Mouse (Mus musculus) limb, embryonic 14.5 days (tissue): Measurements from ENCODE around the gene Slco2b1. TPM values are rescaled to one million over a fixed set of nuclear protein-coding genes. Genes with fewer than 3 reads are reported as not detected.

Experiments
- ATAC-seq: fragments of 200-750 bp; cut with Nextera tagmentation; 2 replicates; pipeline ENCODE4 v1.8.0; 2017; ENCODE audit warnings: low read depth, moderate number of reproducible peaks, moderate TSS enrichment; ENCODE audit not compliant: low FRiP score
- DNase-seq: peaks from one replicate; pipeline ENCODE4 v3.0.0-alpha.2; 2015; ENCODE audit warnings: low spot score
- H3K27ac ChIP-seq: fragments of 300-500 bp; sonication (generic); replicated peaks from 2 replicates; pipeline ENCODE4 v1.5.1; 2014; ENCODE audit warnings: low read depth, mild to moderate bottlenecking, low read length, moderate library complexity, mixed read lengths
- H3K27me3 ChIP-seq: fragments of 300-500 bp; sonication (generic); 2 replicates; pipeline ENCODE4 v1.6.1; 2014; ENCODE audit warnings: low read length, mixed read lengths; ENCODE audit not compliant: control insufficient read depth, insufficient read depth
- H3K36me3 ChIP-seq: fragments of 300-500 bp; sonication (generic); 2 replicates; pipeline ENCODE4 v1.6.1; 2014; ENCODE audit warnings: mild to moderate bottlenecking, low read length, moderate library complexity, mixed read lengths; ENCODE audit not compliant: control insufficient read depth, insufficient read depth
- H3K4me1 ChIP-seq: fragments of 300-500 bp; sonication (generic); 2 replicates; pipeline ENCODE4 v1.6.1; 2014; ENCODE audit warnings: antibody characterized with exemption, low read length, mixed read lengths; ENCODE audit not compliant: control insufficient read depth, insufficient read depth
- H3K4me2 ChIP-seq: fragments of 300-500 bp; sonication (generic); replicated peaks from 2 replicates; pipeline ENCODE4 v1.6.1; 2014; ENCODE audit warnings: low read depth, mild to moderate bottlenecking, low read length, moderate library complexity; ENCODE audit not compliant: severe bottlenecking
- H3K4me3 ChIP-seq: fragments of 300-500 bp; sonication (generic); replicated peaks from 2 replicates; pipeline ENCODE4 v1.5.1; 2014; ENCODE audit warnings: low read length
- H3K9ac ChIP-seq: fragments of 300-500 bp; sonication (generic); 2 replicates; pipeline ENCODE4 v1.6.1; 2014; ENCODE audit warnings: mild to moderate bottlenecking, low read depth, low read length, moderate library complexity; ENCODE audit not compliant: severe bottlenecking
- H3K9me3 ChIP-seq: fragments of 300-500 bp; sonication (generic); 2 replicates; pipeline ENCODE4 v1.6.1; 2016; ENCODE audit warnings: low read length; ENCODE audit not compliant: control insufficient read depth
- POLR2A ChIP-seq: fragments of 200-500 bp; IDR thresholded peaks from 2 replicates; pipeline ENCODE4 v1.8.0; 2012; ENCODE audit warnings: inconsistent platforms, mild to moderate bottlenecking, moderate library complexity, borderline replicate concordance; ENCODE audit not compliant: insufficient read depth, insufficient read length; ENCODE audit errors: extremely low read depth
- WGBS: fragments of 180-500 bp; shearing (Covaris S2); extraction: QIAGEN DNeasy Blood & Tissue Kit; methylation state at CpG from one replicate; pipeline ENCODE4 v1.1.7; 2014; 5-methylcytosine and 5-hydroxymethylcytosine counted together
- polyA plus RNA-seq, 2 experiments: library from polyadenylated mRNA; depleted of rRNA in 1 of 2; stranded (reverse) in 1 of 2; unstranded in 1 of 2; fragments of >200 nt; fragmentation: Nextera tagmentation in 1 of 2; extraction: Ambion mirVana in 1 of 2; gene quantifications; 2 replicates each; pipeline versions ENCODE4 v1.2.1 to v1.2.3; 2012 to 2014

The Slco2b1 gene
- polyA plus RNA-seq, 2 experiments, result 3.2 to 4.7 TPM

GRCm38 (mm10) chr7:99633966-99634665, 77.0 kb downstream of the Slco2b1 start:
- H3K9me3 ChIP-seq, result no peaks in the 10 kb centered on the region
- H3K27me3 ChIP-seq, result 0 out of 2 replicates have a peak, but pooled peaks cover 3% of the 10 kb centered on the region
- no peak overlapping the region for H3K4me3 ChIP-seq
- DNase-seq, result no peak
- WGBS, result 47% methylated on average over 8 of the region's 8 CpGs
- H3K4me1 ChIP-seq, result no peaks in the 10 kb centered on the region
- H3K4me2 ChIP-seq, result no peak overlapping the region
- no peak for TF ChIP-seq POLR2A
- no peak overlapping the region for H3K9ac ChIP-seq
- H3K27ac ChIP-seq, result no peak overlapping the region
- ATAC-seq, result no peak
- no peaks in the 10 kb centered on the region for H3K36me3 ChIP-seq

GRCm38 (mm10) chr7:99632286-99632685, 78.9 kb downstream of the Slco2b1 start:
- H3K4me2 ChIP-seq, result no peak overlapping the region
- H3K36me3 ChIP-seq, result no peaks in the 10 kb centered on the region
- H3K9ac ChIP-seq, result no peak overlapping the region
- WGBS, result 12% methylated on average over 6 of the region's 6 CpGs
- H3K9me3 ChIP-seq, result no peaks in the 10 kb centered on the region
- H3K27me3 ChIP-seq, result peaks cover 21% of the 10 kb centered on the region
- DNase-seq (peak; percentile 78), ATAC-seq (no peak)
- TF ChIP-seq POLR2A, result no peak
- no peak overlapping the region for H3K27ac ChIP-seq
- no peak overlapping the region for H3K4me3 ChIP-seq
- H3K4me1 ChIP-seq, result no peaks in the 10 kb centered on the region

GRCm38 (mm10) chr7:99627366-99627765, 83.8 kb downstream of the Slco2b1 start:
- Histone ChIP-seq H3K4me2 (peak overlapping the region; percentile 97; the same call in 1 of the 2 replicates), H3K9ac (no peak overlapping the region), H3K4me1 (peaks cover 7% of the 10 kb centered on the region), H3K27ac (no peak overlapping the region), H3K9me3 (no peaks in the 10 kb centered on the region), H3K4me3 (peak overlapping the region; percentile 52; the same call in 1 of the 2 replicates), H3K36me3 (no peaks in the 10 kb centered on the region), H3K27me3 (peaks cover 60% of the 10 kb centered on the region)
- TF ChIP-seq POLR2A, result no peak
- 5% methylated on average over 7 of the region's 7 CpGs for WGBS
- DNase-seq (no peak), ATAC-seq (no peak)

GRCm38 (mm10) chr7:99626376-99627270, 84.5 kb downstream of the Slco2b1 start, which contains the start of gene Tpbgl:
Tpbgl (minus strand) TSS chr7:99627103.
- Histone ChIP-seq H3K4me1 (peaks cover 7% of the 10 kb centered on the region), H3K4me3 (peak within 1 kb of the TSS; percentile 52), H3K36me3 (no peaks in the 10 kb centered on the region), H3K4me2 (peak within 1 kb of the TSS; percentile 97), H3K27me3 (peaks cover 60% of the 10 kb centered on the region), H3K9ac (peak within 1 kb of the TSS; percentile 38; the same call in 1 of the 2 replicates), H3K27ac (no peak within 1 kb of the TSS), H3K9me3 (no peaks in the 10 kb centered on the region)
- TF ChIP-seq POLR2A, result no peak
- DNase-seq, result peak; percentile 50
- WGBS, result under 1% methylated on average over 37 of the region's 83 CpGs
- peak; percentile 21; the same call in 1 of the 2 replicates for ATAC-seq

- Histone ChIP-seq H3K27me3 (peaks cover 60% of the 10 kb centered on the region), H3K9ac (peak overlapping the region; percentile 38; the same call in 1 of the 2 replicates), H3K27ac (no peak overlapping the region), H3K36me3 (no peaks in the 10 kb centered on the region), H3K4me1 (peaks cover 7% of the 10 kb centered on the region), H3K9me3 (no peaks in the 10 kb centered on the region), H3K4me3 (peak overlapping the region; percentile 52), H3K4me2 (peak overlapping the region; percentile 97)
- peak; percentile 78 for DNase-seq
- TF ChIP-seq POLR2A, result no peak
- ATAC-seq, result peak; percentile 84
- under 1% methylated on average over 62 of the region's 81 CpGs for WGBS
These were observed 85.3 kb downstream of the Slco2b1 start for GRCm38 (mm10) chr7:99625722-99626375.
